Mouse (Mus musculus) MEL (cell line): ENCODE data around the gene Nphs2. TPM values are rescaled to one million over a fixed set of nuclear protein-coding genes. Genes with fewer than 3 reads are reported as not detected.

Experiments
- DNase-seq: peaks from one replicate; pipeline ENCODE4 v3.0.0; 2011; ENCODE audit warnings: low read depth, low spot score
- H3K27ac ChIP-seq: 2 replicates; pipeline ENCODE4 v1.5.1; 2012; ENCODE audit warnings: low read depth, mild to moderate bottlenecking, control low read depth, low read length, moderate library complexity; ENCODE audit not compliant: control insufficient read depth
- H3K27me3 ChIP-seq, 2 experiments: fragments of 150-350 bp in 1 of 2; sonication (generic) in 1 of 2; 2 replicates each; pipeline ENCODE4 v1.6.1; 2012; ENCODE audit warnings: low read length in 2 of 2, mild to moderate bottlenecking in 2 of 2, improper control_type of control experiment in 1 of 2, moderate library complexity in 1 of 2; ENCODE audit not compliant: insufficient read depth in 2 of 2, control insufficient read depth in 1 of 2
- H3K36me3 ChIP-seq, 2 experiments: 2 replicates each; pipeline ENCODE4 v1.6.1; 2012 to 2014; ENCODE audit warnings: low read length in 2 of 2, improper control_type of control experiment in 1 of 2, inconsistent platforms in 1 of 2, mild to moderate bottlenecking in 1 of 2; ENCODE audit not compliant: insufficient read depth in 2 of 2, control insufficient read depth in 1 of 2
- H3K4me1 ChIP-seq, 2 experiments: fragments of 150-350 bp in 1 of 2; sonication (generic) in 1 of 2; 2 replicates each; pipeline ENCODE4 v1.6.1; 2012; ENCODE audit warnings: low read length in 2 of 2, improper control_type of control experiment in 1 of 2, mild to moderate bottlenecking in 1 of 2; ENCODE audit not compliant: insufficient read depth in 2 of 2, control insufficient read depth in 1 of 2
- H3K4me3 ChIP-seq, 2 experiments: fragments of 150-350 bp in 1 of 2; sonication (generic) in 1 of 2; 2 replicates each; pipeline ENCODE4 v1.5.1; 2012; ENCODE audit warnings: low read depth in 2 of 2, low read length in 2 of 2, mild to moderate bottlenecking in 2 of 2, moderate library complexity in 2 of 2, control low read depth in 1 of 2, improper control_type of control experiment in 1 of 2; ENCODE audit not compliant: control insufficient read depth in 1 of 2, insufficient read depth in 1 of 2
- H3K79me2 ChIP-seq: 2 replicates; pipeline ENCODE4 v1.6.1; 2012; ENCODE audit warnings: mild to moderate bottlenecking, low read length, moderate library complexity; ENCODE audit not compliant: control insufficient read depth, poor library complexity, insufficient read depth
- H3K9ac ChIP-seq: 2 replicates; pipeline ENCODE4 v1.6.1; 2012; ENCODE audit warnings: low read depth, mild to moderate bottlenecking, control low read depth, low read length, moderate library complexity; ENCODE audit not compliant: control insufficient read depth, poor library complexity, severe bottlenecking
- H3K9me3 ChIP-seq: fragments of 150-350 bp; sonication (generic); replicated peaks from 2 replicates; pipeline ENCODE4 v1.6.1; 2012; ENCODE audit warnings: mild to moderate bottlenecking, low read length, improper control_type of control experiment, moderate library complexity; ENCODE audit not compliant: insufficient read depth
- E2F4 ChIP-seq: IDR thresholded peaks from 2 replicates; pipeline ENCODE4 v1.6.1; 2011; ENCODE audit warnings: low read depth, low read length, improper control_type of control experiment, borderline replicate concordance
- MYB ChIP-seq: IDR thresholded peaks from 2 replicates; pipeline ENCODE4 v1.6.1; 2011; ENCODE audit warnings: mild to moderate bottlenecking, low read depth, low read length, improper control_type of control experiment
- SMC3 ChIP-seq: IDR thresholded peaks from 2 replicates; pipeline ENCODE4 v1.6.1; 2011; ENCODE audit warnings: low read depth, low read length, improper control_type of control experiment
- ZC3H11A ChIP-seq: IDR thresholded peaks from 2 replicates; pipeline ENCODE4 v1.6.1; 2012; ENCODE audit warnings: low read depth, mild to moderate bottlenecking, inconsistent platforms, low read length, improper control_type of control experiment
- polyA plus RNA-seq, 2 experiments: library from polyadenylated mRNA; stranded (reverse) in 1 of 2; unstranded in 1 of 2; fragments of >175 nt in 1 of 2; fragments of >200 nt in 1 of 2; gene quantifications; 2 replicates each; pipeline versions ENCODE4 v1.2.1 to v1.2.4; 2012; ENCODE audit warnings: low replicate concordance in 2 of 2, low read depth in 1 of 2; ENCODE audit not compliant: insufficient read length in 2 of 2, insufficient read depth in 1 of 2, missing spikeins in 1 of 2
- total RNA-seq: library from RNA; depleted of rRNA; stranded (reverse); fragments of 300-350 nt; gene quantifications from 2 replicates; pipeline ENCODE4 v1.2.3, GENCODE M21; 2012; rRNA removed

Nphs2 gene
- total and polyA plus RNA-seq, 3 experiments: not detected

DNA sequence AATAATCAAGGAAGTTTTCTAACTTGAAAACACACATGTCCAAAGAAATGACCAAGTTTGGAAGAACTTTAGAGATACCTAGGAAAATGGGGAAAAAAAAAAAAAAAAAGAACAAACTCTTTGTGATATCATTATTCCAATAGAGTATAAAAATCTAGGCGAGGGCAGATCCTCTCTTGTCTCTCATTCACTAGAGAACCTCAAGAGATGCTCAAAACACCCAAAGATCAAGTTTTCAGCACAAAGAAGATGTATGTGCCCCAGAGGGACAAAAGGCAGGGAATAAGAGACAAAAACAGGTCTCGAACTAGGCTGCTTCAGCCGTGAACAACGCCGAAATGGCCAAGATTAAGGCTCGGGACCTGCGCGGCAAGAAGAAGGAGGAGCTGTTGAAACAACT is 55.2 kb downstream of the Nphs2 start, which contains the start of gene Gm2000:
TSS of gene Gm2000 (plus strand) at position 301 of the 400 bp plus-strand sequence.
- Histone ChIP-seq H3K9ac (no peak within 1 kb of the TSS), H3K9me3 (no peaks in the 10 kb centered on the region), H3K4me1 (no peaks in the 10 kb centered on the region), H3K27ac (no peak within 1 kb of the TSS), H3K79me2 (no peaks in the 10 kb centered on the region), H3K4me3 (no peak within 1 kb of the TSS), H3K27me3 (no peaks in the 10 kb centered on the region), H3K36me3 (no peaks in the 10 kb centered on the region)
- TF ChIP-seq E2F4 (no peak), MYB (no peak), SMC3 (no peak), ZC3H11A (no peak)
- DNase-seq: no peak

Other genes starting within 250 kb of the Nphs2 start
- not detected in 2 replicates for gene Fam163a, start 105.7 kb upstream of the Nphs2 start, total RNA-seq
- not detected for gene Fam163a, start 105.7 kb upstream of the Nphs2 start, polyA plus RNA-seq
- 3.4 TPM in 2 replicates for gene Tdrd5, start 7.1 kb upstream of the Nphs2 start, total RNA-seq
- 1 to 10 TPM in 1 of 2 experiments, not detected in 1; 4.1 TPM for gene Tdrd5, start 7.1 kb upstream of the Nphs2 start, polyA plus RNA-seq
- gene Gm2000, start 55.3 kb downstream of the Nphs2 start, total RNA-seq: 459 and 615 TPM in 2 replicates
- gene Gm2000, start 55.3 kb downstream of the Nphs2 start, polyA plus RNA-seq: 1,000 to 10,000 TPM in 1 of 2 experiments, not detected in 1; 2,505 TPM
- gene Axdnd1, start 110.4 kb downstream of the Nphs2 start, total RNA-seq: 0.07 and 0.08 TPM in 2 replicates
- under 1 TPM in 1 of 2 experiments, not detected in 1; 0.29 TPM for gene Axdnd1, start 110.4 kb downstream of the Nphs2 start, polyA plus RNA-seq
- gene Soat1, start 163.6 kb downstream of the Nphs2 start, total RNA-seq: 2.7 and 7.7 TPM in 2 replicates
- gene Soat1, start 163.6 kb downstream of the Nphs2 start, polyA plus RNA-seq: 10 to 100 TPM in 1 of 2 experiments, not detected in 1; 10.5 TPM
- gene Gm10031, start 213.3 kb downstream of the Nphs2 start, total RNA-seq: 12.5 and 15.8 TPM in 2 replicates
- gene Gm10031, start 213.3 kb downstream of the Nphs2 start, polyA plus RNA-seq: 10 to 100 TPM in 1 of 2 experiments, not detected in 1; 10.6 TPM
- gene Abl2, start 248.1 kb downstream of the Nphs2 start, total RNA-seq: 13.8 and 16.0 TPM in 2 replicates
- 10 to 100 TPM in 1 of 2 experiments, not detected in 1; 17.5 TPM for gene Abl2, start 248.1 kb downstream of the Nphs2 start, polyA plus RNA-seq